Comparison of ENCODE assay signal across 7 mouse cellular contexts in the genomic region with DNA sequence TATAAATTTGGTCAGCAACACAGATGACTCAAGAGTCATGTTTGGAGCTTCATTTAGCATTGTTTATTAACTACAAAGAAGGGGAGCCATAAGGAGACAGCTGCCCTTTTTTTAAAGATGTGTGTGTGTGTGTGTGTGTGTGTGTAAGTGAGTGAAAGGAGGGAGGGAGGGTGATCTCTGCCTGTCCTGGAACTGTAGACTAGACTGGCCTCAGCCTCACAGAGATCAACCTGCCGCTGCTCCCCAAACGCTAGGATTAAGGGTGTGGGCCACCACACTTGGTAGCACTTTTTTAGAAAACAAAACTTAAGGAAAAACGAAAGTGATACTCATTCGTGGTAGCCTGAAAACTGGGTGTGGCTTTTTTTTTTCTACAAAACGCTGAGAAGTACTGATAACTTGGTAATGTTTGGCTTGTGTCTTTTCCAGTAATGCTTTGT. TPM values are rescaled to one million over a fixed set of nuclear protein-coding genes. Genes with fewer than 3 reads are reported as not detected.
DNase-seq lines count a peak whose midpoint lies in the region; ATAC-seq lines count a peak whose summit lies in the region.

No protein-coding gene starts in this region.

- H3K27me3 ChIP-seq in heart, embryonic 13.5 days (replicated peaks) = no peaks in the 10 kb centered on the region

- peak overlapping the region; percentile 75 for H3K4me2 ChIP-seq in heart, embryonic 13.5 days

- 44% methylated on average over 5 of the region's 5 CpGs for WGBS in heart, embryonic 13.5 days

- H3K4me3 ChIP-seq in heart, embryonic 13.5 days = peak overlapping the region; percentile 78

- H3K9ac ChIP-seq in heart, embryonic 13.5 days = peak overlapping the region; percentile 76

- H3K4me1 ChIP-seq in heart, embryonic 13.5 days = peaks cover 34% of the 10 kb centered on the region

- H3K27ac ChIP-seq in heart, embryonic 13.5 days (replicated peaks) = peak overlapping the region; percentile 100

- DNase-seq in urinary bladder, postnatal 14 days (ENCODE audit: low spot score) = peak; percentile 8
- DNase-seq in urinary bladder, postnatal 10 days (ENCODE audit: low spot score) = no peak
- DNase-seq in brain, adult 2 months (ENCODE audit: low read depth, low spot score) = peak; percentile 17
- DNase-seq in kidney, postnatal 4 days = peak; percentile 5 to 8
- DNase-seq in right cerebral cortex, postnatal 14 days = no peak

- no peak for ATAC-seq in heart, embryonic 13.5 days (ENCODE audit: extremely low read depth, insufficient number of reproducible peaks, low FRiP score, low TSS enrichment)
- ATAC-seq in megakaryocyte-erythroid progenitor cell, adult 5-6 weeks (replicated peaks; ENCODE audit: low FRiP score, low TSS enrichment, poor library complexity, severe bottlenecking) = peak; percentile 18; the same call in 1 of the 2 replicates

- peaks cover 20% of the 10 kb centered on the region for H3K36me3 ChIP-seq in heart, embryonic 13.5 days

- no peaks in the 10 kb centered on the region for H3K9me3 ChIP-seq in heart, embryonic 13.5 days

RNA-seq across cellular contexts. Expression of a gene that starts 0.9 kb away (rescaled TPM):
- 28.4 and 32.0 TPM in 2 replicates for polyA plus RNA-seq in heart, embryonic 13.5 days (2015; fragmentation: Nextera tagmentation; extraction: Ambion mirVana)
- 45.5 and 53.1 TPM in 2 replicates for total RNA-seq in megakaryocyte-erythroid progenitor cell, adult 5-6 weeks (2014; fragmentation: Nextera tagmentation)
- total RNA-seq in megakaryocyte-erythroid progenitor cell, adult 5-6 weeks (2017) = 22.6 and 26.2 TPM in 2 replicates

RNA-seq across cellular contexts. Expression of a gene that starts 2.0 kb away (rescaled TPM):
- polyA plus RNA-seq in heart, embryonic 13.5 days (2015; fragmentation: Nextera tagmentation; extraction: Ambion mirVana) = 76.6 and 81.5 TPM in 2 replicates
- total RNA-seq in megakaryocyte-erythroid progenitor cell, adult 5-6 weeks (2014; fragmentation: Nextera tagmentation) = 85.3 and 102 TPM in 2 replicates
- 69.9 and 77.6 TPM in 2 replicates for total RNA-seq in megakaryocyte-erythroid progenitor cell, adult 5-6 weeks (2017)

Comparison
In these comparisons a context has a peak if more than half of its experiments do, and no peak if none do; other contexts are left out.
1. DNase-seq: peak in urinary bladder, postnatal 14 days (single experiment), brain, adult 2 months (single experiment) and kidney, postnatal 4 days (2 of 2); none in urinary bladder, postnatal 10 days (single experiment) and right cerebral cortex, postnatal 14 days (single experiment).